Mouse (Mus musculus): ENCODE measurements around the gene Itga3.

GRCm38 (mm10) chr11:95040491-95041138, 36.0 kb downstream of the Itga3 start:
- no peak for TF ChIP-seq POLR2A (IDR thresholded peaks at IDR 0.05; ENCODE audit: control insufficient read depth in 1 of 2, insufficient read depth in 1 of 2, low read depth in 1 of 2, low read length in 2 of 2, poor library complexity in 1 of 2)
- TF ChIP-seq MAX (IDR thresholded peaks at IDR 0.05; ENCODE audit: low read length), result no peak

All from MEL (cell line).